Mouse (Mus musculus) A20 (cell line): Measurements from ENCODE around the gene Gm44965.

Experiments
- DNase-seq: peaks from one replicate; pipeline ENCODE4 v3.0.0-alpha.2; 2011; ENCODE audit warnings: low read depth, low spot score

Gene Gm44965

GRCm38 (mm10) chr6:48579215-48579648 is 14.5 kb upstream of the Gm44965 start:
- DNase-seq = peak; percentile 42

GRCm38 (mm10) chr6:48581257-48581656 is 12.5 kb upstream of the Gm44965 start:
- DNase-seq = no peak

- DNase-seq = peak; percentile 55
These were observed 11.7 kb upstream of the Gm44965 start for GRCm38 (mm10) chr6:48582037-48582436.

- no peak for DNase-seq
These were observed 4.5 kb upstream of the Gm44965 start, which contains the start of gene Gm45021 for GRCm38 (mm10) chr6:48589194-48589750. Gene Gm45021 (plus strand): TSS chr6:48589610.

GRCm38 (mm10) chr6:48591221-48591845 is 2.4 kb upstream of the Gm44965 start:
- no peak for DNase-seq

GRCm38 (mm10) chr6:48591871-48592270 is 1.9 kb upstream of the Gm44965 start:
- DNase-seq = no peak

GRCm38 (mm10) chr6:48594043-48594738 is 450 bp downstream of the Gm44965 start:
- DNase-seq = no peak

- DNase-seq = no peak
These were observed 1.5 kb downstream of the Gm44965 start for GRCm38 (mm10) chr6:48595278-48595677.

- no peak for DNase-seq
These were observed 2.9 kb downstream of the Gm44965 start for GRCm38 (mm10) chr6:48596545-48597232.

- DNase-seq = no peak
These were observed 3.5 kb downstream of the Gm44965 start for GRCm38 (mm10) chr6:48597233-48597625.

- no peak for DNase-seq
These were observed 6.9 kb downstream of the Gm44965 start for GRCm38 (mm10) chr6:48600594-48600993.

- DNase-seq = peak; percentile 97
These were observed 7.7 kb downstream of the Gm44965 start, which contains the start of gene Zfp775 for GRCm38 (mm10) chr6:48601271-48602079. Gene Zfp775 (plus strand): TSS chr6:48602063.

GRCm38 (mm10) chr6:48602080-48602741 is 8.5 kb downstream of the Gm44965 start:
- DNase-seq = no peak

- no peak for DNase-seq
These were observed 14.4 kb downstream of the Gm44965 start for GRCm38 (mm10) chr6:48608124-48608523.

GRCm38 (mm10) chr6:48609512-48609911 is 15.8 kb downstream of the Gm44965 start:
- DNase-seq = no peak

- no peak for DNase-seq
These were observed 16.9 kb downstream of the Gm44965 start for GRCm38 (mm10) chr6:48610657-48611056.

- DNase-seq = no peak
These were observed 19.7 kb downstream of the Gm44965 start for GRCm38 (mm10) chr6:48613464-48613863.

- DNase-seq = no peak
These were observed 21.0 kb downstream of the Gm44965 start for GRCm38 (mm10) chr6:48614756-48615155.

- no peak for DNase-seq
These were observed 26.3 kb downstream of the Gm44965 start for GRCm38 (mm10) chr6:48620031-48620430.

- DNase-seq = peak; percentile 48
These were observed 28.6 kb downstream of the Gm44965 start for GRCm38 (mm10) chr6:48622186-48622843.
